Mouse (Mus musculus) kidney, adult 2 months (tissue): ENCODE results near the gene Fam198a. TPM values are rescaled to one million over a fixed set of nuclear protein-coding genes. Genes with fewer than 3 reads are reported as not detected.

Source experiments
- DNase-seq: peaks from one replicate; pipeline ENCODE4 v3.0.0; 2021
- H3K27ac ChIP-seq: fragments of 200-500 bp; 2 replicates; pipeline ENCODE4 v1.5.1; 2012; ENCODE audit warnings: low read depth, low read length, control low read depth, inconsistent platforms; ENCODE audit not compliant: insufficient read depth
- H3K27me3 ChIP-seq: fragments of 200-500 bp; replicated peaks from 2 replicates; pipeline ENCODE4 v1.6.1; 2012; ENCODE audit warnings: mild to moderate bottlenecking, moderate library complexity, low read length, inconsistent platforms; ENCODE audit not compliant: control insufficient read depth, insufficient read depth
- H3K36me3 ChIP-seq: fragments of 200-500 bp; 2 replicates; pipeline ENCODE4 v1.6.1; 2012; ENCODE audit warnings: mild to moderate bottlenecking, moderate library complexity, low read length, inconsistent platforms; ENCODE audit not compliant: control insufficient read depth, insufficient read depth
- H3K4me1 ChIP-seq: fragments of 200-500 bp; 2 replicates; pipeline ENCODE4 v1.6.1; 2011; ENCODE audit warnings: low read length; ENCODE audit not compliant: control insufficient read depth, insufficient read depth
- H3K4me3 ChIP-seq: fragments of 200-500 bp; 2 replicates; pipeline ENCODE4 v1.5.1; 2011; ENCODE audit warnings: mild to moderate bottlenecking, low read depth, low read length, control low read depth; ENCODE audit not compliant: insufficient read depth
- CTCF ChIP-seq: fragments of 200-500 bp; conservative IDR thresholded peaks from 2 replicates; pipeline ENCODE4 v1.5.1; 2011; ENCODE audit warnings: low read depth, mild to moderate bottlenecking, control low read depth, low read length, moderate library complexity, mixed read lengths; ENCODE audit not compliant: insufficient read depth, insufficient read length
- POLR2A ChIP-seq: fragments of 200-500 bp; IDR thresholded peaks from one replicate; pipeline ENCODE4 v1.6.1; 2011; ENCODE audit warnings: low read depth, low read length, control low read depth
- WGBS: fragments of 180-500 bp; shearing (Covaris S2); methylation state at CpG from one replicate; pipeline ENCODE4 v1.1.7; 2018; 5-methylcytosine and 5-hydroxymethylcytosine counted together
- polyA plus RNA-seq: library from polyadenylated mRNA; depleted of rRNA; stranded (reverse); fragments of >200 nt; gene quantifications from 2 replicates; pipeline ENCODE4 v1.2.3, GENCODE M21; 2012; rRNA removed

Fam198a gene
- polyA plus RNA-seq: 0.25 and 0.65 TPM in 2 replicates

- Histone ChIP-seq H3K27me3 (no peaks in the 10 kb centered on the region), H3K4me3 (0 out of 2 replicates have a peak within 1 kb of the TSS, but pooled peaks have one; percentile 9), H3K4me1 (peaks cover 3% of the 10 kb centered on the region; the same call in 1 of the 2 replicates), H3K36me3 (no peaks in the 10 kb centered on the region), H3K27ac (no peak within 1 kb of the TSS)
- DNase-seq: peak; percentile 90
- TF ChIP-seq POLR2A: no peak
- TF ChIP-seq CTCF: no peak
- WGBS: 5% methylated on average over 14 of the region's 14 CpGs
Measured at GRCm38 (mm10) chr9:121950418-121951113, at the start of gene Fam198a. TSS of gene Fam198a (plus strand) at chr9:121950988.

DNA sequence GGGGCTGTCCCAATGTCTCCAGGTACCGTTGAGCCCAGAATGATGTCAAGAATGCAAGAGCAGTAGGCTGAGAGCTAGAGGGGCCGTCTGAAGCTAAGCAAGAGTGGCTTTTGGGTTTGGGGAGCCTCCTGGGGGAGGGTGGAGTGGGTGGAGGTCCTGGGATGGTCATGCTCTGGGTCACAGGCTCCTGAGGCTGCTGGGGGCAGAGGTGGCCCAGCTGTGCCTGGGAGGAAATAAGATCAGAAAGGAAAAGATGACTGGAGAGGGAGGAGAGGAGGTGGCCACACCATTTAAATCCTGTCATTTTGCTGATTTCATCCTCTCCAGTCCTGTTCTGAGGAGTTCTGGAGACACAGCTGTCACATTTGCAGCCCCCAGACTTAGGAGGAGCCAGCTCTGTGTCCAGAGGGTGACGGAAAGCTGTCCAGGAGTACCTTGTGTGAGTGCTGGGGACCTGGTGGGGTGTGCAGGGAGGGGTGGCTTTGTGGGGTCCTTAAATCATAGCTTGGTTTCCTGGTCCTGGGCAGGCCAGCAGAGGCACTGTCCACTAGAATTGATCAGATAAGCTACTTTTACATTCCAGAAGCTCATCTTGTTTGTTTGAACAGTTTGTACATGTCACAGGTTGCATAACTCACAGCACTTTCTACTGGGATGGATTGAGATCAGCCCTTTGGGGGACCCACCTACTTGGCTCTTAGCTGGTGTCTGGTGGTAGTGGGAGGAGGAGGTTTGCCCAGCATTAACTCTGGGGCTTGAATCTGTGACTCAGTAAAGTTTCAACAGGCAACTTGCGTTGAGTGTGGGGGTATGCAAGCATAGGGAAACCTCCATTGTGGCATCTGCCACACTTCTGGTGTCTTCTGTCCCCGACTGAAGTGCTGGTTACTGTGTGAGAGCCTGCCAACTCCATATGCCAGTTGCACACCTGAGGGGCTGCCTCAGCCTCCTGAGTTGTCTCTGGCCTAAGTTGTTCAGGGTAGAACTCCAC, 48.8 kb upstream of the Fam198a start:
- no peak overlapping the region for H3K27ac ChIP-seq
- TF ChIP-seq POLR2A: no peak
- TF ChIP-seq CTCF: no peak; the same call in 1 of the 2 replicates
- WGBS: 69% methylated on average over 5 of the region's 5 CpGs
- H3K4me3 ChIP-seq: no peak overlapping the region
- H3K27me3 ChIP-seq: no peaks in the 10 kb centered on the region
- no peaks in the 10 kb centered on the region for H3K4me1 ChIP-seq
- no peaks in the 10 kb centered on the region for H3K36me3 ChIP-seq
- no peak for DNase-seq

DNA sequence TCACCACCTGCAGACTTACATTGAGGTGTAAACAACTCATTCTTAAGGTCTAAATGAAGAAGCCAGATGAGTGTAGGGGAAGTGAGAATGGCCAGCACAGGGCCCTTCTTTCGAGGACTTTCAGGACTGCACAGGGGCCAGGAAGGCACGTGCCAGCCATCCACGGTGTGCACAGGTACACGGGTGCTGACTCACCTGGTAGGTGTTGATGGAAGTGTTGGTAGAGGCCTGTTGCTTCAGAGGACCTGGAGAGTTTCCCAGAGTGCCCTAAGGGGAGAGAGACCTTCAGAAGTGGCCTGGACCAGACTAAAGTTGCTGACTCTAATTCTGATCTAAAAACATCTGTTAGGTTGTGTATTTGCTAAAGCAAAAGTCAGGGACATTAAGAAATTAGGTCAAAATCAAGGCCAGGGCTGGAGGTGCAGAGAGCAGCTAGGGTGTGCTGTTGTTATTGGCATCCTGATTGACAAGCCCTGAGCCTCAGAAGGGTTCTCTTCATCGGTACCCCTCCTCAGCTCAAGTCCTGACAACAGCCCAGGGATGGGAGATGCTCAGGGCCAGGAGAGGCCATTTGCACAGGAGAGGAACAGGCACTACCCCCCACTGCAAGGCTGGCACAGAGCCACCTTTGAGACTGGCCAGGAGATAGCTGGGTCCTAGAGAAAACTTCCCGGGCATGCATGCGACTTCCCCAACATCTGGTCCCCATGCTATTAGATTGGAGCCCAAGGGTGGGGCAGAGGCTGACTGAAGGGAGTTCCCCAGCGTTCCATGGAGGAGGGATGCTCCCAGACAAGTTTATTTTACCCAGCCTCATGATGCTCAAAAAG, 47.1 kb upstream of the Fam198a start:
- Histone ChIP-seq H3K36me3 (no peaks in the 10 kb centered on the region), H3K27me3 (no peaks in the 10 kb centered on the region), H3K4me1 (no peaks in the 10 kb centered on the region), H3K27ac (no peak overlapping the region), H3K4me3 (no peak overlapping the region)
- WGBS: 73% methylated on average over 8 of the region's 8 CpGs
- TF ChIP-seq CTCF: no peak; the same call in 1 of the 2 replicates
- no peak for TF ChIP-seq POLR2A
- DNase-seq: peak; percentile 12

DNA sequence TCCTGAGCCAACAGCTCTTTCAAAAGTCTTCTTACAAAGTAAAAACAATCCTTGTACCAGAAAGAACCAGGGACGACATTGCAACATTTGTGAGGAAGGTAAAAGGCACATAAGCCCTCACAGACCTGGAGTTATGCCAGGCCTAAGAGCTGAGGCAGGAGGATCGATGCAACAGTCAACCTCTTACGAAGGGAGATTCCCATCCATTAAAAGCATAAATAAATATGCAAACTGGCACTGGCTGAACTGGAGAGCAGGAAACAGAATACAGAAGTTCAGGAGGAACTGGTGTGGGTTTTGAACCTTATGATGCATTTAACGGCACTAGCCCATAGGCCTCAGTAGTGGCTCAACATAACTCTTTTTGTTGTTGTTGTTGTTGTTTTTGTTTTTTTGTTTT, 46.5 kb upstream of the Fam198a start:
- H3K4me3 ChIP-seq: no peak overlapping the region
- WGBS: 86% methylated on average over 4 of the region's 4 CpGs
- no peak overlapping the region for H3K27ac ChIP-seq
- H3K4me1 ChIP-seq: no peaks in the 10 kb centered on the region
- no peak for TF ChIP-seq POLR2A
- TF ChIP-seq CTCF: no peak
- DNase-seq: no peak
- H3K27me3 ChIP-seq: no peaks in the 10 kb centered on the region
- no peaks in the 10 kb centered on the region for H3K36me3 ChIP-seq

DNA sequence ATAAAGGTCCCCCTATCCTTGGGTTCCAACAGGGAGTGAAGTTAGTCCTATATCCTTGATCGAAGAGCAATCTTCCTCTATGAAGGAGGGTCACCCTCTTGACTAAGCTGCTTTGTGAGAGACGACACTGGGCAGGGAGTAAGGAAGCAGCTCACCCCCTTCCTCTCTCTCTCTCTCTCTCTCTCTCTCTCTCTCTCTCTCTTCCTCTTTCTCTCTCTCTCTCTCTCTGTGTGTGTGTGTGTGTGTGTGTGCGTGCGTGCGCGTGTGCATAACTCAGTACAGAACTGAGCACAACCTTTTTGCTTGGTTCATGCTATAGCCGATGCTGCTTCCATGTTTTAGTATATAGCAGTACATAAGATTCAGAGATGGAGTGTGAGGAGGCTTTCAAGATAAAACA, 45.8 kb upstream of the Fam198a start:
- Histone ChIP-seq H3K4me3 (no peak overlapping the region), H3K27me3 (no peaks in the 10 kb centered on the region), H3K4me1 (no peaks in the 10 kb centered on the region), H3K36me3 (no peaks in the 10 kb centered on the region), H3K27ac (no peak overlapping the region)
- TF ChIP-seq POLR2A (no peak), CTCF (no peak)
- WGBS: 92% methylated on average over 7 of the region's 7 CpGs
- no peak for DNase-seq

GRCm38 (mm10) chr9:121905556-121906185, 45.1 kb upstream of the Fam198a start:
- H3K36me3 ChIP-seq: no peaks in the 10 kb centered on the region
- no peak for TF ChIP-seq POLR2A
- TF ChIP-seq CTCF: no peak
- H3K27me3 ChIP-seq: no peaks in the 10 kb centered on the region
- H3K4me1 ChIP-seq: no peaks in the 10 kb centered on the region
- WGBS: 80% methylated on average over 4 of the region's 4 CpGs
- DNase-seq: no peak
- no peak overlapping the region for H3K4me3 ChIP-seq
- H3K27ac ChIP-seq: no peak overlapping the region
